Mouse (Mus musculus): Measurements from ENCODE around the gene Tcp11. TPM values are rescaled to one million over a fixed set of nuclear protein-coding genes. Genes with fewer than 3 reads are reported as not detected.

The Tcp11 gene
- 2.0 TPM in 2 replicates for polyA plus RNA-seq (2015; fragmentation: Nextera tagmentation; extraction: Ambion mirVana)

- WGBS: 2% methylated on average over 39 of the region's 57 CpGs
- no peaks in the 10 kb centered on the region for H3K9me3 ChIP-seq (replicated peaks; ENCODE audit: control insufficient read depth, low read length, poor library complexity, severe bottlenecking)
- peak within 1 kb of the TSS; percentile 53 for H3K4me3 ChIP-seq (ENCODE audit: low read depth, low read length)
- H3K9ac ChIP-seq (ENCODE audit: low read depth, low read length): peak within 1 kb of the TSS; percentile 64
- no peaks in the 10 kb centered on the region for H3K36me3 ChIP-seq (ENCODE audit: control insufficient read depth, insufficient read depth, low read length)
- H3K4me1 ChIP-seq (ENCODE audit: control insufficient read depth, insufficient read depth, low read length): peaks cover 8% of the 10 kb centered on the region
- ATAC-seq: peak; percentile 90
- no peak within 1 kb of the TSS for H3K27ac ChIP-seq (ENCODE audit: low read length)
- no peaks in the 10 kb centered on the region for H3K27me3 ChIP-seq (ENCODE audit: control insufficient read depth, insufficient read depth, low read depth, low read length)
- H3K4me2 ChIP-seq (ENCODE audit: low read length): peak within 1 kb of the TSS; percentile 97
These were observed at the start of gene Tcp11 for GRCm38 (mm10) chr17:28080045-28080816. Gene Tcp11, minus strand, starts transcription at chr17:28080639.

DNA sequence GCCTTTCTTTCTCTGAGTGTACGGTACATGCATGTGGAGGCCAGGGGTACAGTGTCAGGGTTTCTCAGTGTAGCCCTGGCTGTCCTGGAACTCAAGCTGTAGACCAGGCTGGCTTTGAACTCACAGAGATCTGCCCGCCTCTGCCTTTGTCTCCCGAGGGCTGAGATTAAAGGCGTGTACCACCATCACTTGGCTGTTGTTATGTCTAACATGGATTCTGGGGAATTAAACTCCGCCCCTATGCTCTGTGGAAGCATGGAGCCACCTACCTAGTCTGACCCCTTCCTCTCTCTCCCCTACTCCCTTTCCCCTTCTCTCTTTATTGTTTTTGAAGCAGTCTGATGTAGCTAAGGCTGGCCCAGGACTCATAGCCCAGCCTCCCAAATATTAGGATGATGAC is 49.4 kb upstream of the Tcp11 start:
- Histone ChIP-seq H3K4me2 (ENCODE audit: low read length) (no peak overlapping the region), H3K27ac (ENCODE audit: low read length) (no peak overlapping the region), H3K9ac (ENCODE audit: low read depth, low read length) (no peak overlapping the region), H3K27me3 (ENCODE audit: control insufficient read depth, insufficient read depth, low read depth, low read length) (no peaks in the 10 kb centered on the region), H3K4me3 (ENCODE audit: low read depth, low read length) (no peak overlapping the region), H3K4me1 (ENCODE audit: control insufficient read depth, insufficient read depth, low read length) (peaks cover 2% of the 10 kb centered on the region; the same call in 1 of the 2 replicates), H3K9me3 (replicated peaks; ENCODE audit: control insufficient read depth, low read length, poor library complexity, severe bottlenecking) (no peaks in the 10 kb centered on the region), H3K36me3 (ENCODE audit: control insufficient read depth, insufficient read depth, low read length) (no peaks in the 10 kb centered on the region)
- 88% methylated on average over 5 of the region's 5 CpGs for WGBS
- no peak for ATAC-seq

- Histone ChIP-seq H3K4me1 (ENCODE audit: control insufficient read depth, insufficient read depth, low read length) (no peaks in the 10 kb centered on the region; the same call in 1 of the 2 replicates), H3K36me3 (ENCODE audit: control insufficient read depth, insufficient read depth, low read length) (no peaks in the 10 kb centered on the region), H3K9me3 (replicated peaks; ENCODE audit: control insufficient read depth, low read length, poor library complexity, severe bottlenecking) (no peaks in the 10 kb centered on the region), H3K4me2 (ENCODE audit: low read length) (no peak overlapping the region), H3K4me3 (ENCODE audit: low read depth, low read length) (no peak overlapping the region), H3K27me3 (ENCODE audit: control insufficient read depth, insufficient read depth, low read depth, low read length) (no peaks in the 10 kb centered on the region), H3K27ac (ENCODE audit: low read length) (no peak overlapping the region), H3K9ac (ENCODE audit: low read depth, low read length) (no peak overlapping the region)
- ATAC-seq: no peak
- WGBS: 70% methylated on average over 8 of the region's 8 CpGs
These were observed 43.9 kb upstream of the Tcp11 start for GRCm38 (mm10) chr17:28124368-28124767.

GRCm38 (mm10) chr17:28123627-28124026 is 43.2 kb upstream of the Tcp11 start:
- no peaks in the 10 kb centered on the region for H3K36me3 ChIP-seq (ENCODE audit: control insufficient read depth, insufficient read depth, low read length)
- no peaks in the 10 kb centered on the region; the same call in 1 of the 2 replicates for H3K4me1 ChIP-seq (ENCODE audit: control insufficient read depth, insufficient read depth, low read length)
- H3K27ac ChIP-seq (ENCODE audit: low read length): no peak overlapping the region
- WGBS: 17% methylated on average over 7 of the region's 7 CpGs
- ATAC-seq: no peak
- 0 out of 2 replicates have a peak overlapping the region, but pooled peaks have one; percentile 20 for H3K9ac ChIP-seq (ENCODE audit: low read depth, low read length)
- H3K27me3 ChIP-seq (ENCODE audit: control insufficient read depth, insufficient read depth, low read depth, low read length): no peaks in the 10 kb centered on the region
- H3K9me3 ChIP-seq (replicated peaks; ENCODE audit: control insufficient read depth, low read length, poor library complexity, severe bottlenecking): no peaks in the 10 kb centered on the region
- H3K4me2 ChIP-seq (ENCODE audit: low read length): no peak overlapping the region
- no peak overlapping the region for H3K4me3 ChIP-seq (ENCODE audit: low read depth, low read length)

DNA sequence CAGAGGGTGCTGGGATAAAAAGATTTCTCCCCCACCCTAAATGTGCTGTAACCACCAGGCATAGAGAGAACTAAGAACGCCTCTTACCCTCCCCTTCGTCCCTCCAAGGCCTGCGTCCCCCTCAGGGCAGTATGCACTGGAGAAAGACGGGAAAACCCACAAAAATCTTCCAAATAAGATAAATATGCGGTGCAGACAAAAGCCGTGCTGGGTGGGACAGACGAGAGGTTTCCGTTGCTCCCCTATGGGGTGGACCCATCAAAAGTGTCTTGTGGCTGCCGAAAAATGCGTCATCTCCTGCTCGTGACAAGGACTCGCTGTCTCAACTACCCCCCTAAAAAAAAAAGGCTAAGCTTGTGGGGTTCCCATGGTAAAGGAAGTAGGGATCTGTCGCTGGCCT is 42.5 kb upstream of the Tcp11 start:
- Histone ChIP-seq H3K9ac (ENCODE audit: low read depth, low read length) (peak overlapping the region; percentile 20; the same call in 1 of the 2 replicates), H3K9me3 (replicated peaks; ENCODE audit: control insufficient read depth, low read length, poor library complexity, severe bottlenecking) (no peaks in the 10 kb centered on the region), H3K36me3 (ENCODE audit: control insufficient read depth, insufficient read depth, low read length) (no peaks in the 10 kb centered on the region), H3K27ac (ENCODE audit: low read length) (no peak overlapping the region), H3K4me1 (ENCODE audit: control insufficient read depth, insufficient read depth, low read length) (no peaks in the 10 kb centered on the region; the same call in 1 of the 2 replicates), H3K4me2 (ENCODE audit: low read length) (no peak overlapping the region), H3K4me3 (ENCODE audit: low read depth, low read length) (no peak overlapping the region), H3K27me3 (ENCODE audit: control insufficient read depth, insufficient read depth, low read depth, low read length) (no peaks in the 10 kb centered on the region)
- 40% methylated on average over 13 of the region's 13 CpGs for WGBS
- ATAC-seq: no peak

GRCm38 (mm10) chr17:28120460-28120859 is 40.0 kb upstream of the Tcp11 start:
- 84% methylated on average over 5 of the region's 5 CpGs for WGBS
- Histone ChIP-seq H3K9me3 (replicated peaks; ENCODE audit: control insufficient read depth, low read length, poor library complexity, severe bottlenecking) (no peaks in the 10 kb centered on the region), H3K4me2 (ENCODE audit: low read length) (no peak overlapping the region), H3K9ac (ENCODE audit: low read depth, low read length) (no peak overlapping the region), H3K4me3 (ENCODE audit: low read depth, low read length) (no peak overlapping the region), H3K36me3 (ENCODE audit: control insufficient read depth, insufficient read depth, low read length) (no peaks in the 10 kb centered on the region), H3K27ac (ENCODE audit: low read length) (no peak overlapping the region), H3K27me3 (ENCODE audit: control insufficient read depth, insufficient read depth, low read depth, low read length) (no peaks in the 10 kb centered on the region), H3K4me1 (ENCODE audit: control insufficient read depth, insufficient read depth, low read length) (no peaks in the 10 kb centered on the region; the same call in 1 of the 2 replicates)
- ATAC-seq: no peak

DNA sequence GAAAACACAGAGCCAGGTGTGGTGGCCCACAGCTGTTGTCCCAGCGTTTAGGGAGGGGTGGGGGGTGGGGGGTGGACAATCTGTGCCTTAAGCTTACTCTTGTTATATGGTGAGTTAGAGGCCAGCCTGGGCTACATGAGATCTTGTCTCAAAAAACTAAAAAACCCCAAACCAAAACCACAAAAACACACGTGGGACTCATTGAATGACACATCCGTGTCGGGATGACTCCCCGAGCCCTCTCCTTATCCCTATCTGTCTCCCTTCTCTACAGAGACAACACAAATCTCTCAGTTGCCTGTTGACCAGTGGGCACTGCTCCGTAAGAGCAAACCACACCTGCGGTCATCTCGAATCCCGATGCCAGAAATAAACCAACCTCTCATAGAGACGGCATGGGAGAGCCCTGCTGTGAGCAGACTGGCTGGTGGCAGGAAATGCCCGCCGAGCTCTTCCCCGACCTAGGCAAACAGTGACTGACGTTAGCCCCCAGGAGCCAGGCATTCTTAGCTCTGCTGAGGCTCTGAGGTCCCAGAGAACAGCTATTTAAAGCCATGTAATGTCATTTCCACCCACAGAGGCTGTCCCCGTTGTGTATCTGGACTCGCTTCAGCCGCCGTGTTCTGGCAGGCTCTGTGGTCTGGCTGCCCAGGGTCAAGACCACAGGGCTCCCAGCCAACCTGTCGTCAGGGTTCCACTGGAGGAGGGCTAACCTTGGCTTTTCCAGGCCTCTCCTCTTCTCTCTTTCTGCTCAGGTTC is 37.2 kb upstream of the Tcp11 start:
- Histone ChIP-seq H3K9ac (ENCODE audit: low read depth, low read length) (no peak overlapping the region), H3K4me2 (ENCODE audit: low read length) (no peak overlapping the region), H3K9me3 (replicated peaks; ENCODE audit: control insufficient read depth, low read length, poor library complexity, severe bottlenecking) (no peaks in the 10 kb centered on the region), H3K4me1 (ENCODE audit: control insufficient read depth, insufficient read depth, low read length) (no peaks in the 10 kb centered on the region), H3K27me3 (ENCODE audit: control insufficient read depth, insufficient read depth, low read depth, low read length) (no peaks in the 10 kb centered on the region), H3K36me3 (ENCODE audit: control insufficient read depth, insufficient read depth, low read length) (no peaks in the 10 kb centered on the region), H3K27ac (ENCODE audit: low read length) (no peak overlapping the region), H3K4me3 (ENCODE audit: low read depth, low read length) (no peak overlapping the region)
- ATAC-seq: no peak
- WGBS: 56% methylated on average over 19 of the region's 19 CpGs

- Histone ChIP-seq H3K4me3 (ENCODE audit: low read depth, low read length) (no peak overlapping the region), H3K4me2 (ENCODE audit: low read length) (no peak overlapping the region), H3K36me3 (ENCODE audit: control insufficient read depth, insufficient read depth, low read length) (no peaks in the 10 kb centered on the region), H3K9ac (ENCODE audit: low read depth, low read length) (no peak overlapping the region), H3K9me3 (replicated peaks; ENCODE audit: control insufficient read depth, low read length, poor library complexity, severe bottlenecking) (no peaks in the 10 kb centered on the region), H3K27ac (ENCODE audit: low read length) (no peak overlapping the region), H3K27me3 (ENCODE audit: control insufficient read depth, insufficient read depth, low read depth, low read length) (no peaks in the 10 kb centered on the region), H3K4me1 (ENCODE audit: control insufficient read depth, insufficient read depth, low read length) (no peaks in the 10 kb centered on the region)
- 26% methylated on average over 9 of the region's 9 CpGs for WGBS
- peak; percentile 45; the same call in 1 of the 2 replicates for ATAC-seq
These were observed 35.9 kb upstream of the Tcp11 start for GRCm38 (mm10) chr17:28116335-28116734.

- Histone ChIP-seq H3K4me3 (ENCODE audit: low read depth, low read length) (no peak overlapping the region), H3K4me2 (ENCODE audit: low read length) (no peak overlapping the region), H3K9me3 (replicated peaks; ENCODE audit: control insufficient read depth, low read length, poor library complexity, severe bottlenecking) (no peaks in the 10 kb centered on the region), H3K27me3 (ENCODE audit: control insufficient read depth, insufficient read depth, low read depth, low read length) (no peaks in the 10 kb centered on the region), H3K4me1 (ENCODE audit: control insufficient read depth, insufficient read depth, low read length) (0 out of 2 replicates have a peak, but pooled peaks cover 2% of the 10 kb centered on the region), H3K36me3 (ENCODE audit: control insufficient read depth, insufficient read depth, low read length) (no peaks in the 10 kb centered on the region), H3K27ac (ENCODE audit: low read length) (no peak overlapping the region), H3K9ac (ENCODE audit: low read depth, low read length) (no peak overlapping the region)
- no peak for ATAC-seq
- WGBS: 89% methylated on average over 8 of the region's 8 CpGs
These were observed 31.8 kb upstream of the Tcp11 start for GRCm38 (mm10) chr17:28112266-28112665.
